Mouse (Mus musculus): ENCODE data around the gene Gm49368.

DNA sequence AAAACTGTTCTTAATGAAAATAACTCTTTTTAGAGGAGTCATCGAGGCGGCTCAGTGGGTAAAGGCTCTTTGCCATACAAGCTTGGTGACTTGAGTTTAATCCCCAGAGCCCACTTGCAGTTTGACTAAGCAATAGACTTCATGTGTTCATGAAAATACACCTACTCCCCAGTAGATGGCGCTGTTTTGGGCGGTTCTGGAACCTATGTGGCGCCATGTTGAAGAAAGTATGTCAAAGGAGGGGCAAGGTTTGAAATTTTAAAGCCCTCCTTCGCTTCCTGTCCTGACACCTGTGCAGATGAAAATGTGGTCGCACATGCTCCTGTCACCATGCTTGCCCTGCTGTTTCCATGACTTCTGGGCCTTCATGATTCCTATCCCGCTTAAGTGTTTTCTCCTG is 39.5 kb upstream of the Gm49368 start:
- TF ChIP-seq CTCF (IDR thresholded peaks at IDR 0.05; ENCODE audit: low read depth, low read length) (peak; percentile 16; the same call in 1 of the 2 replicates), POLR2A (IDR thresholded peaks at IDR 0.05; ENCODE audit: extremely low read depth, insufficient read depth, low read length) (no peak)
